Mouse (Mus musculus) adrenal gland, adult 18-20 months (tissue): ENCODE results near the gene Chrna10. TPM values are rescaled to one million over a fixed set of nuclear protein-coding genes. Genes with fewer than 3 reads are reported as not detected.

Source experiments
- DNase-seq, 2 experiments: peaks; one replicate each; pipeline ENCODE4 v3.0.0; 2021 to 2022; ENCODE audit warnings: low spot score in 2 of 2
- total RNA-seq, 2 experiments: library from RNA; stranded (reverse); gene quantifications; 1 replicate in 1 of 2; 2 replicates in 1 of 2; pipeline ENCODE4 v1.2.3; 2021

Gene Chrna10
- total RNA-seq, 2 experiments from 2014 or later, result not detected

DNA sequence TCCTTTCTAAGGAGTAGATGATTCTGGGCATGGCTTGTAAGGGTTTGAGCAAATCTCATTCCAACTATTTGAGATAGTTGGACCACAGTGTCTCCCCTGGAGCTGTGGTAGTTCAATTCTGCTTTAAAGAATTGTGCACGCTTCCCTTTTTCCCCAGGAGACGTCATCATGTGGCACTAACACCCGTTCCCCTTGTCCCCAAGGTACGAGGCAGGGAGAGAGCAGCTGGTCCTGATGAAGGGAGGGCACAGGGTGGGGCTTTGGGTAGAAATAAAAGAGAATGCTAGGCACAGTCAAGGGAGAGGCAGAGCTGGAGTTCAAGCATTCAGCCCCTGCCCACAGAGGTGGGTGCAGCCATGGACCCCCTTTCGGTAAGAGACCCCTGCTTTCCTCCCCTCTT is 33.8 kb downstream of the Chrna10 start, which contains the start of gene Trpc2:
Gene Trpc2, plus strand, starts transcription at position 301 of the 400 bp plus-strand sequence.
- DNase-seq, result no peak

DNA sequence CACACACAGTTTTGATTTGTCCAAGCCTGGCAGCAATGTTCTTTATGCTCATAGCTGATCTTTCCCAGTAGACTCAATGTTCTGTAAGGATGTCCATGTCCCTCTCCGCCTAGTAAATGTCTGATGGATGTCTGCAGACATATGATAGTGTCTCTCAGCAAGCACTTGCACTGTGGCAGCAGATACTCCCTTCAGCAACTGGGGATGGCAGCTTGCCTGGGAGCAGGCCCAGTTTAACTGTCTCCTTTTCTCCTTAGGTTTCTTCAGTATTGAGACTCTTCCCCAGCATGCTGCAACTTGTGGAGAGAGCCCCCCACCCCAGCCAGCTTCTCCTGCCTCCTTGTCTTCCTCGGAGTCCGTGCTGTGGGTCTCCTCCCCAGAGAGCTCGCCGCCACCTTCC is 34.8 kb downstream of the Chrna10 start:
- DNase-seq, result no peak

DNA sequence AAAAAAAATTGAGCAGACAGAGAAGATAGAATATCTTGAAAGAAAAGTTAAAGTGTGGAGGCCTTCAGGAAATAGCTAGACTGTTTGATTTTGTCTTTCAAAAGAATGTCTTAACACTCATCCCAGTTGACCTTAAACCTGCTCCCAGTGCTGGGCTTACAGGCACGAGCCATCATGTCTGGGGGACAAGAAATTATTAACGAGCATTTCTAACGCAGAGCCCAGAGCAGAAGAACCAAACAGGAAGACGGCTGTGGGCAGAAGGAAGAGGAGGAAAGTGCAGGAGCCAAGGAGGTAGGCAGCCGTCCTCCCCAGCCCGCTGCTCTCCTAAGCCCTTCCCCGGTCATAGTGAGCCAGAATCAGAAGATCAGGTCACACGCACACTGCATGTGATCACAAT is 36.3 kb downstream of the Chrna10 start:
- DNase-seq, result no peak

DNA sequence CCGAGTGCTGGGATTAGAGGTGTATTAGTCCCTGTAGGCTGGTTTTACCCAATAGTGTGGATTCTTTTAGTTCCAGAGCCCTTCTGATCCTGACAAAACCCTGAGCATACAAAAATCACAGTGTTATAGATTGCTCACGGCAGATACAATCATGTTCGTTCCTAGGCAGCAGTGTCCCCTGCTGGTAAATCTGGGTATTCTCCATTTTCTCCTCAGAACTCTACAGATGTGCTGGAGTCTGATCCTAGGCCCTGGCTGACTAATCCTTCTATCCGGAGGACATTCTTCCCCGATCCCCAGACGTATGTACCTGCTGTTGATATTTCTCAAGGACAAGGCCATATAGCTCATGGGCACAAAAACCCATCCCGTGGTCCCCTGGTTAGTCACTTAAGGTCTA is 38.1 kb downstream of the Chrna10 start:
- DNase-seq, result peak in 1 of 2 experiments; percentile 29

DNA sequence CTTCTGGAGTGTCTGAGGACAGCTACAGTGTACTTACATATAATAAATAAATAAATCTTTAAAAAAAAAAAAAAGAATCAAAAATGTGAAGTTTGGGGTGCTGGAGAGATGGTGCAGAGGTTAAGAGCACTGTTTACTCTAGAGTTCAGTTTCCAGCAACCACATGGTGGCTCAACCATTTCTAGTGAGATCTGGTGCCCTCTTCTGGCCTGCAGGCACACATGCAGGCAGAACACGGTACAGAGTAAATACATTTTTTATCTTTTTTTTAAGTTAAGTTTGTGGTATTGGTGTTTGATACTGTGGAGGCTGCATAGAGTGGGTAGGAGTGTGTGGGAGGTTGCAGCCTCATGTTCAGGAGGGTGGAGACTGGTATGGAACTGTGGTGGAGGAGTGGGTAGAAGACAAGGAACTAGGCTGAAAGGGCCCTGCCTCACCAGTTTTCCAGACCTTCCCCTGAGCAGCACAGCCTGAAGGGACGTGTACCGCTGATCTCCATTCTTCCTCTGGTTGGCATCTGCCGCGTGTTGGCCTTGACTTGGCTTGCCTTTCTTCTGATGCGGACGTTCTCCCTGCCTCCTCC is 39.8 kb downstream of the Chrna10 start:
- DNase-seq, result peak in 1 of 2 experiments; percentile 17

DNA sequence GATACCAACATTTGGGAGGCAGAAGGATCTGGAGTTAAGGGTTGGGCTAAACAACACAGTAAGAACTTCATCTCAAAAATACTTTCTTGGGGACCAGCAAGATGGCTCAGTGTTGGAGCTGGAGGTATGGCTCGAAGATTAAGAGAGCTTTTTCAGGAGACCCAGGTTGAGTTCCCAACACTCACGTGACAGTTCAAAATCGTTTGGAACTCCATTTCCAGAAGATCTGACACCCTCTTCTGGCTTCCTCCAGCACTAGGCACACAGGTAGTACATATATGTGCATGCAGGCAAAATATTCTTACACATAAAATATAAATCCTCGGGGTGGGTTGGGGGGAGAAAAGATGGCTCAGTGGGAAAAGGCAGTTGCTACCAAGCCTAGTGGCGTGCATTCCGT is 50.3 kb downstream of the Chrna10 start:
- DNase-seq, result no peak

DNA sequence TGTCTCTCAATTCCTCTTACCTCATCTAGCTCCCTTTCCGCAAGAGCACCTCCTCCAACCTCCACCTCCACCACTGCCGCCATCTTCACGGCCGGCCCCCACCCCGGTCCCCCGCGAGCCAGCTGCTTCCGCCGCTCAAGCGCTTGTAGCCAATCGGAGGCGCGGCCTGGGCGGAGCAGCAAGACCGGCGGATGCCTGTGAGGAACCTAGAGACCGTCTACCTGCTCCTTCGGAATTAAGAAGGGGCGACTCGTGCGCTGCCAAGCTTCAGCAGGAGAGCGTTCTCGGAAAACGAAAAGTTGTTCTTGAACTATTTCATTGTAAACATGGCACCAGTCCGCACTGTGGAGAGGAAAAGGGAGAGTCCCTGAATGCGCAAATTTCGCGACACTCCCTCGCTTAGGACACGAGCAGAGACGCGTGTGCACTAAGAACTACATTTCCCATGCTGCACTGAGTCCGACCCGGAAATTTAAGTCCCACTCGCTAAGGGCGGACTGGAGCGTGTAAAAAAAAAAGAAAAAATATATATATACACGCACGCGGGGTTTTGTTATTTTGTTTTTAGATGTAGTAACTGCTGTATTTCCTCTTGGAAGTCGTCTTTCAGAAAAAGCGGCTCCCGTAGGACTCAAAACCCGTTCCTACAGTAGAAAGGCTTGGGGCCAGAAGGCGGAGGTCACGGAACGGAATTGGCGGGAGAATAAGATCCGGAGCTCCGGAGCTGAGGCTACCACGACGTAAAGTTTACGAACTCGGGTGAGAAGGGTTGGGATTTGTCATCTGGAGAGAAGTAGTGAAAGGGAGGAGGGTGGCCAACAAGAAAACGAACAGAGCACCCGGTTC is 51.4 kb downstream of the Chrna10 start, which contains the start of the genes Rnf121, Xndc1 and Xntrpc:
Gene Rnf121, minus strand, starts transcription at position 424 of the 846 bp plus-strand sequence.
Gene Xndc1, plus strand, starts transcription at position 466 of the 846 bp plus-strand sequence.
Gene Xntrpc, plus strand, starts transcription at position 668 of the 846 bp plus-strand sequence.
- peak; percentile 85 to 86 for DNase-seq

DNA sequence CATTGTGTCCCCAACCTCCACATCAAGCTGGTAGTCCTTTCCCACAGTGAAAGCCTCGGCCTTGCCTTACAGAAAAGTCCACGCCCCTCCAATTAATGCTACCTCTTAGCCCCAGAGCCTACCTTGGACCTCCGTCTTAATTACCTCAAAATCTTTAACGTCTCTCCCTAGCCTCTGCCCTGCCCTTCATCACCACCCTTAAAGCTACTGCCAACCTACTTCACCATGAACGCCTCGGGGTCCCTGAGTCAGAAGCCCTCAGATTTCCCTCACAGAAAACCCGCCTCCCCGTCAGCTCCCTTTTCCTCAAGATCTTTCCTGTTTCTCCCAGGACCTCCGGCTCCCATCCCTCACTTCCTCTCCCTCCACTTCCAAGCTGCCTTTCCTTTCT is 52.0 kb downstream of the Chrna10 start:
- no peak for DNase-seq

DNA sequence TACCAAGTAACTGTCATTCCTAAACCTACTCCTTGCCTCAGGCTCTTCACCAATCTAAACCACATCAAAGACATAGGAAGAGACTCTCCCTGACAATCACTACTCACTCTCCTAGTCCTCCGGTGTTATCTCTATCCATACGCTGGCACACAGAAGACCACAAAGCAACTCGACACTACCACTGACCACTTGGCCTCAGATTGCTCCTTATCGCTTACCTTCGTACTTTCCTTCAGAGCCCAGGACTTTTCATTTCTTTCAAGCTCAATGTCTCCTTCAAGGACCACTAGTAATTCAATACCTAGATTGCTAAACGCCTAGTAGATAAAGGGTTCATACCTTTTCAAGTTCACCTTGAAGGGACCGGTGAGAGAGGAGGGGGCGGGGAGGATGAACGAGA is 52.7 kb downstream of the Chrna10 start:
- no peak for DNase-seq

DNA sequence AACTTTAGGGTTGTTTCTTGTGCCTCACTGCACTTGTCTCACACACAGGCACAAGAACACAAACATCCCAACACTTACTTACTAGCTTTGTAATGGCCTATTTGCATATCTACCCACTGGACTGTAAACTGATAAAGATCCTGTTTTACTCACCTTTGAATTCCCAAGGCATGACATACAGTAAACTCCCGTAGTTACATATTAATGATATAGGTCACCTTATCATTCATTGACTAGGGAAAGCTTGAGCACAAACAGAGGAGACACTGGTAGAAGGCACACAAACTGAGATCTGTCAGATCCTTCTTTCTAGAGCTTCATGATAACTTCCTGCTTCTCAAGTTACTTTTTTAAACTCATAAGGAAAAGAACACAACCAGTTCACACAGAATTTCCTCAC is 54.4 kb downstream of the Chrna10 start:
- no peak for DNase-seq

DNA sequence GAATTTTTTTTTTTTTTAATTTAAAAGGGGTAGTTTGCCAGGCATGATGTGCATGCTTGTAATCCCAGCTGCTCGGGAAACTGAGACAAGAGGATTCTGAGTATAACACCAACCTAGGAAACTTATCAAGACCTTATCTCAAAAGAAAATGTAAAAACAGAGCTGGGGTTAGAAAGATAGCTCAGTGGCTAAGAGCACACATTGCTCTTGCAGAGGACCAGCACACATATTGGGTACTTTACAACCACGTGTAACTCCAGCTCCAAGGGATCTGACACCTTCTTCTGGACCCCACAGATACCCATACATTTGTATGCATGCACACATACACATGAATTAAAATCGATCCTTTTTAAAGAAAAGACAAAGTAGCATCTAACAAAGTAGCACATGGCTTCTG is 55.3 kb downstream of the Chrna10 start:
- DNase-seq, result no peak

Other genes with a start within 250 kb of the Chrna10 start
- 1 to 10 TPM in 1 of 2 experiments, not detected in 1; 5.0 TPM for gene Folr1, start 246.0 kb downstream of the Chrna10 start, total RNA-seq
- gene Lamtor1, start 210.9 kb downstream of the Chrna10 start, total RNA-seq, result 100 to 1,000 TPM in 1 of 2 experiments, 10 to 100 TPM in 1; 95.1 to 109 TPM
- gene Tomt, start 210.5 kb downstream of the Chrna10 start, total RNA-seq, result not detected
- 10 to 100 TPM; 12.2 to 13.9 TPM for gene Lrrc51, start 182.9 kb downstream of the Chrna10 start, total RNA-seq
- gene Numa1, start 182.7 kb downstream of the Chrna10 start, total RNA-seq, result 100 to 1,000 TPM; 141 to 160 TPM
- gene Il18bp, start 98.1 kb downstream of the Chrna10 start, total RNA-seq, result 10 to 100 TPM in 1 of 2 experiments, 1 to 10 TPM in 1; 8.4 to 12.5 TPM
- 10 to 100 TPM; 38.5 to 38.7 TPM for gene Rnf121, start 51.4 kb downstream of the Chrna10 start, total RNA-seq
- gene Xndc1, start 51.3 kb downstream of the Chrna10 start, total RNA-seq, result 10 to 100 TPM; 11.6 to 12.6 TPM
- under 1 TPM; 0.89 to 0.99 TPM for gene Xntrpc, start 51.1 kb downstream of the Chrna10 start, total RNA-seq
- not detected for gene Trpc2, start 33.7 kb downstream of the Chrna10 start, total RNA-seq
- under 1 TPM in 1 of 2 experiments, not detected in 1; 0.29 TPM for gene Art1, start 15.1 kb downstream of the Chrna10 start, total RNA-seq
- not detected for gene Art5, start 7.3 kb downstream of the Chrna10 start, total RNA-seq
- 10 to 100 TPM; 72.5 to 80.1 TPM for gene Nup98, start 93.3 kb upstream of the Chrna10 start, total RNA-seq
- 10 to 100 TPM; 57.5 to 79.5 TPM for gene Pgap2, start 93.4 kb upstream of the Chrna10 start, total RNA-seq
- gene Rhog, start 139.2 kb upstream of the Chrna10 start, total RNA-seq, result 10 to 100 TPM; 43.5 to 55.7 TPM
- 10 to 100 TPM; 74.0 to 77.1 TPM for gene Stim1, start 151.0 kb upstream of the Chrna10 start, total RNA-seq